Comparison of ENCODE assay signal across 8 mouse cellular contexts in the genomic region with DNA sequence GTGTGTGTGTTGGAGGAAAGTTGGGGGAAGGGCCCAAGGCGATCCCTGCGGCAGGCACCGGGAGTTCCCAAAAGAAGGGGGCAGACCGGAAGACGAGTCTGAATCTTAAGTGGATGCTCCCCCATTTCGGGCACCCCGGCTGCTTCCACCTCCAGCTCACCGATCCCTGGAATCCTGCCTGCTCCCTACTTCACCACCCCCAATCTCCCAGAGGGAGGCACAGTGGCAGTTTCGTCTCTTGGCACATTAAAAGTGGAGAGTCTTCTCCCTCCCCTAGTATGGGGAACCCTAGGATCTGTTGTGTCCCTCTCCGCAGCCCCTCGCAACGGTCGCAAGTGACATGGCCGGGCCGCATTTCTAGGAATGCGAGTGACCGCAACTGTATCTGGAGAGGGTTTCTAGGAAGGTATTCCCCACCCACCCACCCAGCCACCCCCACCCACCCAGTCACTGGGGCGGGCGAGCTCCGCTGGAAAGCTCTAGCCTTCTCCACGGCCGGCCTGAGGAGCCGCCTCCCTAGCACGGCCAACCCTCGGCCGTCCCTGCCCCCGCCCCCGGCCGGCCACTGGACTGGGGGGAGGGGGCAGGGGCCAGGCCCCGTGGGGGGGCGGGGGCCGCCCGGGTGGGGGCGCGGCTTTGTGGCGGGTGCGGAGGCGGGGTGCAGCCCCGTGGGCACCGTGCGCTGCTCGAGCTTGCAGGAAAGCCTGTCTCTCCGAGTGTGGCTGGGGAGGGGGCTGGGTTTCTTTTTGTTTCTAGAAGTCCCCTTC.
DNase-seq lines count a peak whose midpoint lies in the region; ATAC-seq and TF ChIP-seq lines count a peak whose summit lies in the region.

No protein-coding gene starts in this region.

- H3K4me1 ChIP-seq in intestine, postnatal 0 days (replicated peaks; ENCODE audit: control insufficient read depth, insufficient read depth, low read length), result peaks cover 6% of the 10 kb centered on the region; the same call in 1 of the 2 replicates
- H3K4me1 ChIP-seq in liver, embryonic 14.5 days (replicated peaks; ENCODE audit: control insufficient read depth in 2 of 2, insufficient read depth in 2 of 2, low read length in 1 of 2), result peaks cover 11 to 20% of the 10 kb centered on the region in 2 experiments; a peak in 3 of 4 replicates
- peaks cover 36% of the 10 kb centered on the region for H3K4me1 ChIP-seq in neural tube, embryonic 15.5 days

- no peak overlapping the region for H3K27ac ChIP-seq in intestine, postnatal 0 days (ENCODE audit: low read depth, low read length)
- H3K27ac ChIP-seq in liver, embryonic 14.5 days, result no peak overlapping the region
- 0 out of 2 replicates have a peak overlapping the region, but pooled peaks have one; percentile 18 for H3K27ac ChIP-seq in neural tube, embryonic 15.5 days (replicated peaks)

- no peak for TF ChIP-seq EP300 in liver, embryonic 14.5 days (IDR thresholded peaks at IDR 0.05; ENCODE audit: low read depth)

- H3K4me3 ChIP-seq in intestine, postnatal 0 days (ENCODE audit: low read depth, low read length), result peak overlapping the region; percentile 76
- H3K4me3 ChIP-seq in liver, embryonic 14.5 days (ENCODE audit: insufficient read depth in 1 of 2, low read depth in 2 of 2, low read length in 2 of 2), result peak overlapping the region; percentile 61 to 62
- peak overlapping the region; percentile 73 for H3K4me3 ChIP-seq in neural tube, embryonic 15.5 days (replicated peaks)

- DNase-seq in 3134 (ENCODE audit: extremely low read depth, insufficient read length, low spot score), result peak; percentile 70
- DNase-seq in NIH3T3 (ENCODE audit: low read depth), result peak; percentile 82
- DNase-seq in embryo, embryonic 9.5 days (ENCODE audit: extremely low spot score), result peak; percentile 68
- DNase-seq in heart, adult 11 months, result peak; percentile 96
- no peak for DNase-seq in liver, embryonic 14.5 days (ENCODE audit: low read depth in 3 of 3, low spot score in 3 of 3)
- no peak for DNase-seq in natural killer cell, adult 2 months (ENCODE audit: low spot score in 2 of 2)

- peak; percentile 51 for ATAC-seq in intestine, postnatal 0 days
- peak; percentile 52 for ATAC-seq in liver, embryonic 14.5 days (ENCODE audit: insufficient read depth)
- peak; percentile 62 for ATAC-seq in neural tube, embryonic 15.5 days (ENCODE audit: low FRiP score)

- WGBS in intestine, postnatal 0 days, result 1% methylated on average over 37 of the region's 43 CpGs
- WGBS in liver, embryonic 14.5 days (ENCODE audit: insufficient replicate concordance), result under 1% methylated on average over 39 of the region's 43 CpGs
- WGBS in neural tube, embryonic 15.5 days, result under 1% methylated on average over 38 of the region's 43 CpGs

- H3K36me3 ChIP-seq in intestine, postnatal 0 days (ENCODE audit: control insufficient read depth, insufficient read depth), result no peaks in the 10 kb centered on the region
- no peaks in the 10 kb centered on the region for H3K36me3 ChIP-seq in liver, embryonic 14.5 days (replicated peaks; ENCODE audit: control insufficient read depth, insufficient read depth, low read depth)
- H3K36me3 ChIP-seq in neural tube, embryonic 15.5 days, result no peaks in the 10 kb centered on the region

- peak overlapping the region; percentile 100 for H3K4me2 ChIP-seq in intestine, postnatal 0 days (replicated peaks; ENCODE audit: low read depth)
- peak overlapping the region; percentile 98 for H3K4me2 ChIP-seq in liver, embryonic 14.5 days (ENCODE audit: low read depth)
- H3K4me2 ChIP-seq in neural tube, embryonic 15.5 days, result peak overlapping the region; percentile 97

- no peak for TF ChIP-seq CTCF in intestine, postnatal 0 days (IDR thresholded peaks at IDR 0.05; ENCODE audit: low read depth)
- TF ChIP-seq CTCF in liver, embryonic 14.5 days (IDR thresholded peaks at IDR 0.05; ENCODE audit: low read depth), result no peak

- H3K9me3 ChIP-seq in intestine, postnatal 0 days (ENCODE audit: control insufficient read depth), result no peaks in the 10 kb centered on the region
- no peaks in the 10 kb centered on the region for H3K9me3 ChIP-seq in liver, embryonic 14.5 days (ENCODE audit: control insufficient read depth, low read length)
- H3K9me3 ChIP-seq in neural tube, embryonic 15.5 days (replicated peaks), result no peaks in the 10 kb centered on the region

- H3K9ac ChIP-seq in intestine, postnatal 0 days (ENCODE audit: low read depth, low read length), result peak overlapping the region; percentile 67
- peak overlapping the region; percentile 64 for H3K9ac ChIP-seq in liver, embryonic 14.5 days (replicated peaks)
- peak overlapping the region; percentile 77 for H3K9ac ChIP-seq in neural tube, embryonic 15.5 days (replicated peaks)

- 0 out of 2 replicates have a peak, but pooled peaks cover 4% of the 10 kb centered on the region for H3K27me3 ChIP-seq in intestine, postnatal 0 days (replicated peaks; ENCODE audit: control insufficient read depth, insufficient read depth, low read length)
- peaks cover 16% of the 10 kb centered on the region; the same call in 1 of the 2 replicates for H3K27me3 ChIP-seq in liver, embryonic 14.5 days (ENCODE audit: control insufficient read depth, insufficient read depth, low read length)
- H3K27me3 ChIP-seq in neural tube, embryonic 15.5 days (replicated peaks), result peaks cover 29% of the 10 kb centered on the region

Comparison
In these comparisons a context has a peak if more than half of its experiments do, and no peak if none do; other contexts are left out.
1. DNase-seq: peak in 3134 (single experiment), NIH3T3 (single experiment), embryo, embryonic 9.5 days (single experiment) and heart, adult 11 months (single experiment); none in liver, embryonic 14.5 days (0 of 3) and natural killer cell, adult 2 months (0 of 2).
2. Peak in every context shown above with its lines, with median percentiles within 50 percentile points of each other: ATAC-seq, H3K4me2 ChIP-seq, H3K4me3 ChIP-seq and H3K9ac ChIP-seq.